Mouse (Mus musculus) thymus, postnatal 14 days (tissue): Measurements from ENCODE around the gene Pwp2.
A peak's percentile ranks its signal among the peaks of the same experiment; 100 is the strongest.

Source experiments
- DNase-seq: peaks from one replicate; pipeline ENCODE4 v3.0.0; 2021

Pwp2 gene

DNA sequence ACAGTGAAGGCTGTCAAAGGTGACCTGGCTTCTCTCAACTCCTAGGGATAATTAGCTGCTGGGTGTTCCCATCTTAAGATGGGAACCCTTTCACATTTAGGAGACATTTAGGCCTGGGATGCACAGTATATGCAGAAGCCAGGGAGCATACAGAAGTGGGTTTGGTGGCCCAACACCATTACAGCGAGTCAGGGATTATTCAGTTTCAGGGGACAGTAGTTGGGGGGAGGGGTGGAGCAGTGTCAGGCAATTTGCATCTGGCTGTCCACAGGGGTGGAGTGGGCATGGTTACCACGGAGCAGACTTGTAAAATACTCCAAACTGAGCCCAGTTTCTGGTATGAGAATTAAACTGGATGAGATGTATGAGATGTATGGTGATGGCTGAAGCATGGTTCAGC lies 14.5 kb downstream of the Pwp2 start:
- no peak for DNase-seq

- DNase-seq: peak; percentile 100
Measured at GRCm38 (mm10) chr10:78169281-78170042, 15.5 kb downstream of the Pwp2 start, which contains the start of gene D10Jhu81e. Gene D10Jhu81e, minus strand, starts transcription at chr10:78169782.

GRCm38 (mm10) chr10:78168792-78169191 lies 16.2 kb downstream of the Pwp2 start:
- no peak for DNase-seq

GRCm38 (mm10) chr10:78167775-78168174 lies 17.2 kb downstream of the Pwp2 start:
- DNase-seq: no peak

DNA sequence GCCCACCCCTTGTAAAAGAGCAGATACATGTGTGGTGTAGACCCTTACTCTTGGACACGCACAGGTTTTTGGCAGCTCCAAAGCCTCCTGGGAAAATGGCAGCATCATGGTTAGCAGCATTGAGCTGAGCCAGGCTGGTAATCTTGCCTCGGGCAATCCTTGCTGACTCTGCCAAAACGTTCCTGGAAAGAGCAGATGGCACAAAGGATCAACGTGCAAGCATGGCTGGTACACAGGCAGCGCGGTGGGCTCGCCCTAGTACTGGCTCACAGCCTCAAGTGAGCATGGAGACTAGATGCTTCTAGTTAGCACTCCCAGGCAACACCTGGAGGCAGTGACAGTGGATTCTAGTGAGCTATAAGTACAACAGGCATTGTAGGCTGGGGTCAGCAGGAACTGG lies 17.6 kb downstream of the Pwp2 start:
- no peak for DNase-seq

- no peak for DNase-seq
Measured at GRCm38 (mm10) chr10:78165256-78166005, 19.5 kb downstream of the Pwp2 start.

- no peak for DNase-seq
Measured at GRCm38 (mm10) chr10:78164786-78165185, 20.2 kb downstream of the Pwp2 start.

DNA sequence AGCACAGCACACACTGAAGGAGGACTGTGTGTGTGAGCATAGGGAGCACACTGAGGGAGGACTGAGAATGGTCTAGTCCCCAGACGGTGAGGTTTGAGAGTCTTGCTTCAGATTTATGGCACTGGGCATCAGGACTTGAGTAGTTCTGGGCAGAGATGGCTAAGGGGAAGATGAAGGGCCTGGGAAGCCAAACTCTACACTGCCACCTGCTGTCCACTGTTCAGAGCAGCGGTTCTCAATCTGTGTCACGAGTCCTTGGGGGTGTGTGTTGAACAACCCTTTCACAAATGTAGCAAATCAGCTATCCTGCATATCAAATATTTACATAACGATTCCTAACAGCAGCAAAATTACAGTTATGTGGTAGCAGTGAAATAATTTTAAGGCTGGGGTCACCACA lies 21.0 kb downstream of the Pwp2 start:
- peak; percentile 71 for DNase-seq

DNA sequence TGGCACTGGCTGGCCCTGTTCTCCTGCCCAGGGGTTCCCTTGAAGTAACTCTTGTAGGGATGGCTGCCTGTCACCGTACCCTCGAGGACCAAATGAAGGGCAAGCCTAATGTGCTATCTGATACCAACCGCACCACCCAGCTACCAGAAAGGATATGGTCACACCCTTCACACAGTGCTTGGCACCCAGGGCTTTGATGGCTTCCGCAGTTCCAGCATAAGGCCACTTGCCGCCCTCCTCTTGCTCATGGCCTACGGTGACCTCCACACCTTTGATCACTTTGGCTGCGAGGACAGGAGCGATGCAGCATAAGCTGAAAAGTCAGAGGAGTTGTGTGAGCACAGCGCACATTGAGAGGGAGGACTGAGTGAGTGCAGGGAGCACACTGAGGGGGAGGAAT lies 21.7 kb downstream of the Pwp2 start:
- DNase-seq: no peak

DNA sequence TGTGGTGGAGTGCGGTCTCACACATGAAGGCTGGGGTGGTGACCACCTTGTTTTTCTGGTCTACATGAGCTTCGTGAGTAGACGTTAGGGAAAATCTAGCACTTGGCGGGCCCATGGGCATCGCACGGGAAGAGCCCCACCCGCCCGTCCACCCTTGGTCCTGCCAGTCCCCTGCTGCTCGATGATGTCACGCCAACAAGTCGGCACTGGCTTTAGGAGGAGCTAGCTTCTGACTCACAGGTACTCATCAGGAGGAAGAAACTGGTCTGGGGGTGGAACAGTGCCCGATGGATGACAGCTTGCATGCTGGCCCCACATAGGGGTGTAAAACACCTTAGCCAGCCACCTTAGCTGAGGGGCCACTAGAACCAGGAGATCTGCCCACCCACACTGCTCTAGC lies 22.3 kb downstream of the Pwp2 start:
- no peak for DNase-seq

GRCm38 (mm10) chr10:78161096-78161495 lies 23.9 kb downstream of the Pwp2 start:
- DNase-seq: no peak

- peak; percentile 80 for DNase-seq
Measured at GRCm38 (mm10) chr10:78160369-78161095, 24.4 kb downstream of the Pwp2 start.

GRCm38 (mm10) chr10:78159906-78160305 lies 25.0 kb downstream of the Pwp2 start:
- DNase-seq: peak; percentile 84

- DNase-seq: peak; percentile 81
Measured at GRCm38 (mm10) chr10:78159252-78159878, 25.6 kb downstream of the Pwp2 start.

DNA sequence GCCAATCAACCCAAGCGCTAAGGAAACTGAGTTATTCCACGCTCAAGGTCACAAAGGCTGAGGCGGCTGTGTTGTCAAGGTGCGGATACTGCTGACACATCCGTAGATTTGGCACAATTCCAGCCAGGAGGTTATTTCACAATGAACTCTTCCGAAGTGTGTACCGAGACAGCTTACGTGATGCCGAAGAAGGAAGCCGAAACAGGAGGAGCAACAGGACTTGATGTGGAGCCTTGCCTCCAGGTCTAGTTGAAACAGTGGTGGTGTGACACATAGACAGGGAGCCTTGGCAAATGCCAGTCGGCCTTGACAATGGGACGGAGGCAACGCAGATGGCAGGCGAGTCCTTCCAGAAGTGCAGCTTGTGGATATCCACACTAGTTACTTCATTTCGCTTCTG lies 26.9 kb downstream of the Pwp2 start:
- no peak for DNase-seq

DNA sequence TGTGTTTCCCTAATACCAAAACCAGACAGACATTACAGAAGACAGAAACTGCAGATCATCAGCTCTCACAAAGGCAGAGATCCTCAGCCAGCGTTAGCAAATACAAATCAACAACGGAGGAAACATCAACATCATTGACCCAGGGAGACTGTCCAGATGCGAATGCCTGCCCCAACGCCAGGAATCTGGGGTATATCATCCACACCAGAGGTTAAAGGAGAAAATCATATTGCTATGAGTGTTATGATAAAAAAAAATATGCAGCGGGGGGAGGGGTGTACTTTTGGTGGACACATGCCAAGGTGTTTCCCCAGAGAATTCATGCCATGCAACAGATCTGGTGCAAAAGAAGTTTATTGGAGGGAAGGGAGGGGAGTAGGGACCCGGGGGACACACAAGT lies 28.0 kb downstream of the Pwp2 start:
- no peak for DNase-seq

- DNase-seq: no peak
Measured at GRCm38 (mm10) chr10:78148834-78149766, 35.8 kb downstream of the Pwp2 start.

DNA sequence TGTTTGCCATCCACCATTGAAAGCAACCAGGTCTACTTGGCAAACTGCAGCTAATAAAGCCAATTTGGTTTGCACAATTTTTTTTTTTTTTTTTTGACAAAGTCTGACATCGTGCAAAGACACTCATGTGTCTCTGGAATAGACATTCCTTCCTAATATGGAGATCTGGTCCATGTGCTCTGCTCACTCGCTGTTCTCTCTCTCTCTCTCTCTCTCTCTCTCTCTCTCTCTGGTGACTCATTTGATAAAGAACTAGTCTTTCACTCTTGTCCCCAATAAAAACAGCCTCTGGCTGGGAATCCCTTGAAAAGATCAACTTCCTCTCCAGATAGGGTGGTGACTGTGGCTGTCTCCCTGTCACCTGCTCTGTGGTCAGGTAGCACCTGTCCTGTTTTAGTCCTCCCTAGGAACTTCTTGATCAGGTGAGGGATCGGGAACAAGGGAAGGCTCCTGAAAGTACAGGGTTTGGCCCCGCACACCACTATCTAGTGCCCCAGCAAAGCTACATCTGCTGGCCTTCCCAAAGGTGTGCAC lies 37.0 kb downstream of the Pwp2 start:
- DNase-seq: no peak

DNA sequence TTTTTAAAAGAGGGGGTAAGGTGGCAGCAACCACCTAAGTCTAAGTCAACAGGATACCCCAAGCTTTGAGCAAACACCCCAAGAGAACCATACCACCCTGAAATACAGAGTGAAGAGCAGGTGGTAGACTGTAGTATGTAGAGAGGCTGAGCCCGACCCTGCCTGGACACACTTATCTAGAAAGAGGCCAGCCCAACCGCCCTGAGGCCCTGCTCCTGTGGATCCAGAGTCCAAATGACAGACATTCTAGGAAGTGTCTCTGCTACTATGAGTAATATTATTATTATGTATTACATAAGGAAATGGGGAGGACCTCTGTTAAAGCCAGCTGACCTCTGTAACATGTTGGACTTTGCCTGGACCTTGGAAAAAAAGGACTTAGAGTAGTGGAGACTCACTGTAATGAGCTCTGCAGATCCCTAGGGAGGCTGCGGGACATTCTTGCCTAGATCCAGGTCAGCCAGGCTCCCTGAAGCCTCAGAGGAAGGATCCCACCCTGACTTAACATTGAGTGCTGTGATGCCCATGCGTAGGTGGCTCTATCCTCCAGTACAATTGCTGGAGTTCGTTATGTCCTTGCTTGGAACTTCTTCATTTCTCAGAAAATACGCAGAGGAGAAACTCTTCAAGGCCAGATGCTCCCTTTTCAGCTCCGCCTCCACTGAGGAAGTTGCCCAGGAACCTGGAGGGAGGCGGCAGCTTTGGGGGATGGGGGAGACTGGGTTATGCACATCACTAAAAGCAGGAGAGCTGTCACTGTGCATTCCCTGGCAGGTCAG lies 41.0 kb downstream of the Pwp2 start:
- no peak for DNase-seq

GRCm38 (mm10) chr10:78140843-78141242 lies 44.1 kb downstream of the Pwp2 start:
- DNase-seq: no peak

GRCm38 (mm10) chr10:78140251-78140600 lies 44.7 kb downstream of the Pwp2 start:
- DNase-seq: no peak
